Mouse (Mus musculus): Measurements from ENCODE around the gene Pigx.
"Not testable (repeated sequence)": the region's sequence is repeated elsewhere in the genome, so short reads cannot be mapped to it uniquely, and the experiment has no call there.

The Pigx gene

GRCm38 (mm10) chr16:32108578-32108977 is 9.0 kb upstream of the Pigx start:
- no peak for DNase-seq (ENCODE audit: low spot score)

GRCm38 (mm10) chr16:32108170-32108569 is 8.6 kb upstream of the Pigx start:
- no peak for DNase-seq (ENCODE audit: low spot score)

- DNase-seq (ENCODE audit: low spot score): no peak
Measured at GRCm38 (mm10) chr16:32107342-32108045, 8.0 kb upstream of the Pigx start.

GRCm38 (mm10) chr16:32105698-32106097 is 6.2 kb upstream of the Pigx start:
- DNase-seq (ENCODE audit: low spot score): no peak

- DNase-seq (ENCODE audit: low spot score): no peak
Measured at GRCm38 (mm10) chr16:32102295-32102694, 2.8 kb upstream of the Pigx start.

GRCm38 (mm10) chr16:32098897-32099637 is 473 bp downstream of the Pigx start:
- no peak for DNase-seq (ENCODE audit: low spot score)

DNA sequence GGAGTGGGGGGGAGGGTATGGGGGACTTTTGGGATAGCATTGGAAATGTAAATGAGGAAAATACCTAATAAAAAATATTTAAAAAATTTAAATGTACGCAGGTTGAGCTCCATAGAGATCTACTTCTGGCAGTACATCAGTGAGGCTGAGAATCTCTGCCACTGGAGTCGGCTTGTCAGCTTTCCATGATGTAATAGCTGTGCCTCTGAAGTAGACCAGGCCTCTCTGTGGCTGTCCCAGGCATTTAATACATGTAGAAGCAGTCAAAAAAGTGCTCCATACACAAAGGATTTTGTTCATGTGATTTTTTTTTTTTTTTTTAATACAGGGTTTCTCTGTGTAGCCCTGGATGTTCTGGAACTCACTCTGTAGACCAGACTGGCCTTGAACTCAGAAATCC is 1.8 kb downstream of the Pigx start:
- not testable (repeated sequence) for DNase-seq (ENCODE audit: low spot score)

GRCm38 (mm10) chr16:32091466-32091865 is 8.1 kb downstream of the Pigx start:
- no peak for DNase-seq (ENCODE audit: low spot score)

- no peak for DNase-seq (ENCODE audit: low spot score)
Measured at GRCm38 (mm10) chr16:32087629-32088443, 11.7 kb downstream of the Pigx start.

DNA sequence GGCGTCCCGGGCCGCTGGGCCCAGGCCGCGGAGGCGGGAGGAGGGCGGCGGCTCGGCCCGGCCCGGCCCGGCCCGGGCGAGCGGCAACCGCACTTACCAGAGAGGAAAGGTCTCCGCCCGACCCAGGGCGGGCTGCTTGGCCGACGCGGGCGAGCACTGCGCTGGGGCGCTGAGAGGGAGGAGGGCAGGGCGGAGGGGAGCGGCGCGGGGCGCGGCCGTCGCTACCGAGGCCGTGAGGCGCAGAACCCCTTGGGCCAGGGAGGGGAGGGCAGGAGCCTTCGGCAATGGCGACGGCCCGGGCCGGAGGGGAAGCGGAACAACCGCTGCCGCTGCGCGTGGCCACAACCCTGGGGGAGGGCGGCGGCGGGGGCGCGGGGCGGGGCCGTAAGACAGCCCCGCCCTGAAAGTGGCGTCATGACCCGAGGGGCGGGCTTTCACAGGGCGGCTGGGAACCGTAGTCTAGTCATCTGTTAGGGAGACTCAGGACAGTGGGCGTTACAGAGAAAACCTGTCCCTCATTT is 20.5 kb downstream of the Pigx start, which contains the start of gene Pak2:
Gene Pak2 (minus strand): TSS at position 352 of the 521 bp plus-strand sequence.
- DNase-seq (ENCODE audit: low spot score): peak; percentile 91

DNA sequence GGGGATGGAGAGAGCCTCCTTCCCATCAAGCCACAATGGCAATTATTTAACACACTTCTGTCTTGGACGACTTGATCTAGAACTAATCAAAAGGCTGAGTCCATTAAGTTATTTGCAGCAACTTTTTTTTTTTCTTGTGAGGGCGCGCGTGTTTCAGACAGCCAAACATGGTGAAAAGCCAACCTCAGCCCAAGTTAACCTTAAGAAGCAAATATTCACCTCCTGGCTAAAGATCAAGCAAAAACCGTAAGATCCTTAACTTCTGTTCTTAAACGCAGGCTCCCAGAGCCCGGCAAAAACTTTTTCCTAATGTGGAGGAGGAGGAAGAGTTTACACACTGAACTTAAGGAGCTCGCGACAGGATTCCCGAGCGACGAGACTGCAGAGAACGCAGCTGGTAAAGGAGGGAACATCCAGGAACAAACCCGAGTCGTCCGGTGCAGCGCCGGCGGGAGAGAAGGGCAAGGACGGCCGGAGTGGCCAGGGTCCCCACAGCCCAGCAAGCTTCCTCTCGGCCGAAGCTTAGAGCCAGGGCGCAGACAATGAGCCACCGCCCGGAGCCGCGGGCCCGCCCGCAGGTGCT is 21.0 kb downstream of the Pigx start:
- DNase-seq (ENCODE audit: low spot score): no peak

DNA sequence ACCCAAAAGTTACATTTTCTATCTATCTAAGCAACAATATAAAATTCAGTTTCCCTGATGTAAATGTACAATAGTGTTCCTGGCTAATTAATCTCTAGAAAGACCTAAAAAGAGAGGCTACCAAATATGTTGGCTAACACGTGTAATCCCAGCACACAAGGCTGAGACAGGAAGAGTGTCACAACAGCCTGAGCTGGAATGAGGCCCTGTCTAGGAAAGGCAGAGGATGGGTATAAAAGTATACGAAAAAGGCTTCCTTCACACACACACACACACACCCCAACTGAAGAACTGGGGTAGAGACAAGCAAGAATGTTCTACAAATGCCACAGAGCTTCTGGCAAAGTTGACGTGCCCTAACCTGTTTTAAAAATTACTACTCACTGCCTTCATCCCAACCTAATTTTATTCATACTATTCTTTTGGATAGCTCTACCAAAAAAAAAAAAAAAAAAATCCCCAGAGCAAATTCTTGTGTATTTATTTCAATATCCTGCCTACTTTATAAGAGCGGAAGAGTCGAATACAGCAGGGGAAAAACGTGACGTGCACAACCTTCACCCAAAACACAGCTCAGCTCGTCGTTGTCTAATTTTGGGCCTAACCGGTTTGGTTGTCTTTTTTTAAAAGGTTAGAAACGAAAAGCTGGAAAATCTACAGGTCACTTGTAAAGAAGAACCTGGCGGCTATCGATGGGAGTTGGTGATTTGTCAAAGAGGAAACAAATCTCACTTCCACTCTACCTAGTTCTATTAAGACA is 21.7 kb downstream of the Pigx start:
- no peak for DNase-seq (ENCODE audit: low spot score)

DNA sequence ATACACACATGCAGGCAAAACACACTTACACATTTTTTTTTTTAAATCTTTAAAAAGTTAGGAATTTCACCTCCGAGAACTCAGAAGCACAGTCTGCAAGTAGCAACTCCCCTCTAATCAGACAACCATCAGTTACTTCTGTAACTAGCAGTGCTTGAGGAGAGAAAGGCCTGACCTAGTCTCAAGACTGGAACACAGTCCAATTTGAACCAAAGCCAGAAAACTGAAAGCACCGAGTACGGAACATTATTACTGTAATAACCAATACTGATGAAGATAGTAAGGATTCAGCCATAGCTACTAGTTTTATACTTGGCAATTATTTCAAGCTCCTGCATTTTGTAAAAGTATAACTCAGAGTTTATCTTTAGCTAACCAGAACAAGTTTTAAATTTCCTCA is 23.1 kb downstream of the Pigx start:
- DNase-seq (ENCODE audit: low spot score): no peak

- no peak for DNase-seq (ENCODE audit: low spot score)
Measured at GRCm38 (mm10) chr16:32075762-32076161, 23.8 kb downstream of the Pigx start.

DNA sequence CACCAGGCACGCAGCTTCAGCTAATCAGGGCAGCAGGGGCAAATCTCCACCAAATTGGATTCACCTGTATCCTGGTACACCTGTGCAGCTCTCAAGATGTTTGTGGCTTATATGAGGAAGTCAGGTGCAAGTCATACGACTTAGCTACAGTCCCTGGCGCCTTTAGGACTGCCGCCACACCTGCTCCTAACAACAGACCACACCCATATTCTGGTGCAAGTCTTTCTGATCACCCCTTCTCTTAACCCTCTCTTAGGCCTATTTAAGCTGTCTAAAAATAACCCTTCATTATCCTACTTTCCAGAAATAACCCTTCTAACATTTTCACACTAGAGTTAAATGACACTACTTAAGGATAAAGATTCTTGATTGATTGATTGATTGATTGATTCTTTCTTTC is 29.5 kb downstream of the Pigx start:
- DNase-seq (ENCODE audit: low spot score): not testable (repeated sequence)

- DNase-seq (ENCODE audit: low spot score): no peak
Measured at GRCm38 (mm10) chr16:32068389-32069300, 30.9 kb downstream of the Pigx start.

DNA sequence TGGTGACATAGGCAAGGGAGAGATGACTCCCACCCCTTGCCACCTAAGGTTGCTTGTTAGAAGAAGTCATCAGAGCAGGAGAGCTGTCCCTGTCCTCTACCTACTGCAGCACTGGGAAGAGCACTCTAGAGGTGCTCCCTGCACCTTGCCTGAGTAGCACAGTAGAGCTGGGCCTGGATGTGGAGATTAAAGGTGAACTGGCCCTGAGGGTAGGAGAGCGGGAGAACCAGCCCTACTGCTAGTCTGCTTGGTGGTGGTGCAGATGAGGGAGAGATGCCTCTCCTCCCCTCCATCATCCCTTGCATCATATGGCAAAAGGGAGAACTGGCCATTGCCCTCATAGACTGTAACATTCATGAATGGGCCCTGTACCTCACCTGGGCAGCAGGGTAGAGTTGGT is 32.6 kb downstream of the Pigx start:
- DNase-seq (ENCODE audit: low spot score): no peak

- DNase-seq (ENCODE audit: low spot score): no peak
Measured at GRCm38 (mm10) chr16:32063900-32064299, 35.6 kb downstream of the Pigx start.

DNA sequence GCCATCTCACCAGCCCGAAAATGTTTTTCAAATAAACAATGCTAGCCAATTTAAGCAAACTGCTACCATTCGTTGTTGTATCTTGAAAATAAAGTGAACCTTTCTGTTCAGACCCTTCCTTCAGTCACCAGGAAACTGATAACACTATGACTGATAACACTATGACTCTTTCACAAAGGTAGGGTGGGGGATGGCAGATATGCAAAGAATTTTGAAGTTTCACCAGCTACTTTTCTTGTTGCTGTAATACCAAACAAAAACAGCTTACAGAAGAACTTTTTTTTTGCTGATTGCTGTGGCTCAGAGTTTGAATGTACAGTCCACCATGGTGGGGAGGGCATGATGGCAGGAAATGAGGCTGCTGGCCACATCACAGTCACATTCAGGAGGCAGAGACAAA is 37.3 kb downstream of the Pigx start:
- no peak for DNase-seq (ENCODE audit: low spot score)

DNA sequence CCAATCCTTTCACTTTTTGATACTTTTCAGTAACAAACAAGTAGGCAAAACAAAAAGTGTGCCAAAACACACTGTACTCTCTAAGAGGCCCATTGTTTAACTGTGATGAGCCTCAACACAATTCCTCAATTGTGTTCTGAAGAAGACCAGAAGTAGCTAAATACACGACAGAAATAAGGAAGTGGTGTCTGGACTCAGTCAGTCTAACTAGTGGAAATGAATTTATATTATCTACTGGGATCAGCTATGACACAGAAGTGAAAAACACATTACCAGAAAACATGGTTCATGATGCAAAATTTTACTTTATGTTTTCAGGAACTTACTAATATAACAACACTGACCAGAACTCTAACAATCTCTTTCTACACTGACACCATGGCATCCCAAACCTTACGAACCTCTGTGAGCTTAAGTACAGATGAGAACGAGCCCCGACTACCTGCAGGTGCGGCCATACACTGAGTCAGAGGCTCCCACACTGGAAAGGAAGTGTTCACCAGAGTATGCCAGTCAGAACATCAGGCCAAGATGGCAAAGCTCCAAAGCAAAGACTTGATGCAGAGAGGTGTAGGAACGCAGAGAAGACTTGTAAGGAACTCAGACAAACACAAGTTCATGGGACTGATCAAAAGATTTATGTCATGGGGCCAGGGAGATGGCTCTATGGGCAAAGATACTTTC is 39.6 kb downstream of the Pigx start:
- DNase-seq (ENCODE audit: low spot score): no peak

All from ovary, postnatal 36 days (tissue).